Mouse (Mus musculus) thymus, adult 2 months (tissue): ENCODE measurements around the gene Appbp2. TPM values are rescaled to one million over a fixed set of nuclear protein-coding genes. Genes with fewer than 3 reads are reported as not detected.

Source experiments
- DNase-seq: peaks from one replicate; pipeline ENCODE4 v3.0.0; 2021
- H3K27ac ChIP-seq: fragments of 200-500 bp; 2 replicates; pipeline ENCODE4 v1.5.1; 2012; ENCODE audit warnings: low read length, control low read depth; ENCODE audit not compliant: control insufficient read depth, insufficient read depth
- H3K27me3 ChIP-seq: fragments of 200-500 bp; 2 replicates; pipeline ENCODE4 v1.6.1; 2012; ENCODE audit warnings: mild to moderate bottlenecking, low read length, moderate library complexity, mixed read lengths; ENCODE audit not compliant: control insufficient read depth, insufficient read depth
- H3K36me3 ChIP-seq: fragments of 200-500 bp; 2 replicates; pipeline ENCODE4 v1.6.1; 2012; ENCODE audit warnings: mild to moderate bottlenecking, low read length, moderate library complexity; ENCODE audit not compliant: control insufficient read depth, insufficient read depth
- H3K4me1 ChIP-seq: fragments of 200-500 bp; replicated peaks from 2 replicates; pipeline ENCODE4 v1.6.1; 2012; ENCODE audit warnings: low read length; ENCODE audit not compliant: control insufficient read depth, insufficient read depth
- H3K4me3 ChIP-seq: fragments of 200-500 bp; 2 replicates; pipeline ENCODE4 v1.5.1; 2012; ENCODE audit warnings: mild to moderate bottlenecking, low read length, control low read depth, moderate library complexity; ENCODE audit not compliant: control insufficient read depth, insufficient read depth
- CTCF ChIP-seq: fragments of 200-500 bp; IDR thresholded peaks from 2 replicates; pipeline ENCODE4 v1.5.1; 2012; ENCODE audit warnings: mild to moderate bottlenecking, control low read depth, low read length, moderate library complexity, borderline replicate concordance; ENCODE audit not compliant: control insufficient read depth, poor library complexity, insufficient read depth; ENCODE audit errors: extremely low read depth
- POLR2A ChIP-seq: fragments of 200-500 bp; IDR thresholded peaks from 2 replicates; pipeline ENCODE4 v1.6.1; 2012; ENCODE audit warnings: mild to moderate bottlenecking, low read length, control low read depth, moderate library complexity; ENCODE audit not compliant: control insufficient read depth, poor library complexity, insufficient read depth; ENCODE audit errors: extremely low read depth
- WGBS: fragments of 180-500 bp; shearing (Covaris S2); methylation state at CpG from one replicate; pipeline ENCODE4 v1.1.7; 2018; 5-methylcytosine and 5-hydroxymethylcytosine counted together
- polyA plus RNA-seq: library from polyadenylated mRNA; depleted of rRNA; stranded (reverse); fragments of >200 nt; gene quantifications from 2 replicates; pipeline ENCODE4 v1.2.3, GENCODE M21; 2012

Appbp2 gene
- polyA plus RNA-seq, 1 experiment, result 13.8 TPM

GRCm38 (mm10) chr11:85253006-85253405 is 18.1 kb upstream of the Appbp2 start:
- Histone ChIP-seq H3K36me3 (no peaks in the 10 kb centered on the region), H3K27ac (no peak overlapping the region), H3K4me1 (no peaks in the 10 kb centered on the region), H3K4me3 (no peak overlapping the region), H3K27me3 (no peaks in the 10 kb centered on the region)
- no peak for DNase-seq
- 97% methylated on average over 5 of the region's 5 CpGs for WGBS
- TF ChIP-seq CTCF, result no peak
- no peak for TF ChIP-seq POLR2A

GRCm38 (mm10) chr11:85251955-85252354 is 17.0 kb upstream of the Appbp2 start:
- H3K27me3 ChIP-seq, result no peaks in the 10 kb centered on the region
- TF ChIP-seq CTCF, result no peak
- TF ChIP-seq POLR2A, result no peak
- H3K4me1 ChIP-seq, result no peaks in the 10 kb centered on the region
- DNase-seq, result no peak
- no peaks in the 10 kb centered on the region for H3K36me3 ChIP-seq
- no peak overlapping the region for H3K27ac ChIP-seq
- 94% methylated on average over 5 of the region's 5 CpGs for WGBS
- H3K4me3 ChIP-seq, result no peak overlapping the region

- Histone ChIP-seq H3K4me3 (no peak overlapping the region), H3K27me3 (no peaks in the 10 kb centered on the region), H3K27ac (no peak overlapping the region), H3K4me1 (no peaks in the 10 kb centered on the region), H3K36me3 (no peaks in the 10 kb centered on the region)
- TF ChIP-seq POLR2A, result no peak
- TF ChIP-seq CTCF, result no peak
- WGBS, result 62% methylated on average over 3 of the region's 3 CpGs
- DNase-seq, result no peak
Observed at GRCm38 (mm10) chr11:85250467-85250866, 15.5 kb upstream of the Appbp2 start.

- no peak overlapping the region for H3K4me3 ChIP-seq
- DNase-seq, result no peak
- WGBS, result 92% methylated on average over 3 of the region's 3 CpGs
- H3K27me3 ChIP-seq, result no peaks in the 10 kb centered on the region
- H3K36me3 ChIP-seq, result no peaks in the 10 kb centered on the region
- TF ChIP-seq CTCF, result no peak
- no peak overlapping the region for H3K27ac ChIP-seq
- no peaks in the 10 kb centered on the region for H3K4me1 ChIP-seq
Observed at GRCm38 (mm10) chr11:85249338-85249737, 14.4 kb upstream of the Appbp2 start.

- no peak for DNase-seq
- WGBS, result 95% methylated on average over 2 of the region's 2 CpGs
- H3K4me3 ChIP-seq, result no peak overlapping the region
Observed at GRCm38 (mm10) chr11:85248151-85248550, 13.2 kb upstream of the Appbp2 start.

GRCm38 (mm10) chr11:85241226-85241625 is 6.3 kb upstream of the Appbp2 start:
- H3K36me3 ChIP-seq, result no peaks in the 10 kb centered on the region
- 96% methylated on average over 8 of the region's 8 CpGs for WGBS
- DNase-seq, result no peak
- no peaks in the 10 kb centered on the region for H3K27me3 ChIP-seq
- TF ChIP-seq CTCF (no peak), POLR2A (no peak)
- H3K4me1 ChIP-seq, result no peaks in the 10 kb centered on the region
- H3K27ac ChIP-seq, result no peak overlapping the region
- no peak overlapping the region for H3K4me3 ChIP-seq

More at GRCm38 (mm10) chr11:85248151-85248550, 13.2 kb upstream of the Appbp2 start:
- H3K4me1 ChIP-seq, result no peaks in the 10 kb centered on the region
- H3K27me3 ChIP-seq, result no peaks in the 10 kb centered on the region
- TF ChIP-seq POLR2A, result no peak
- TF ChIP-seq CTCF, result no peak
- no peak overlapping the region for H3K27ac ChIP-seq
- no peaks in the 10 kb centered on the region for H3K36me3 ChIP-seq

- H3K27me3 ChIP-seq, result no peaks in the 10 kb centered on the region
- 97% methylated on average over 3 of the region's 3 CpGs for WGBS
- DNase-seq, result no peak
- no peaks in the 10 kb centered on the region for H3K36me3 ChIP-seq
- H3K27ac ChIP-seq, result no peak overlapping the region
- TF ChIP-seq POLR2A (no peak), CTCF (no peak)
- no peak overlapping the region for H3K4me3 ChIP-seq
- peaks cover 4% of the 10 kb centered on the region; the same call in 1 of the 2 replicates for H3K4me1 ChIP-seq
Observed at GRCm38 (mm10) chr11:85240211-85240610, 5.3 kb upstream of the Appbp2 start.
